Mouse (Mus musculus): Measurements from ENCODE around the gene Fat3. TPM values are rescaled to one million over a fixed set of nuclear protein-coding genes. Genes with fewer than 3 reads are reported as not detected.

Fat3 gene
- total RNA-seq, 2 experiments from 2014 or later: not detected

- ATAC-seq (replicated peaks; ENCODE audit: poor library complexity, severe bottlenecking): no peak
Measured at GRCm38 (mm10) chr9:16270056-16270767, 230.9 kb downstream of the Fat3 start.

DNA sequence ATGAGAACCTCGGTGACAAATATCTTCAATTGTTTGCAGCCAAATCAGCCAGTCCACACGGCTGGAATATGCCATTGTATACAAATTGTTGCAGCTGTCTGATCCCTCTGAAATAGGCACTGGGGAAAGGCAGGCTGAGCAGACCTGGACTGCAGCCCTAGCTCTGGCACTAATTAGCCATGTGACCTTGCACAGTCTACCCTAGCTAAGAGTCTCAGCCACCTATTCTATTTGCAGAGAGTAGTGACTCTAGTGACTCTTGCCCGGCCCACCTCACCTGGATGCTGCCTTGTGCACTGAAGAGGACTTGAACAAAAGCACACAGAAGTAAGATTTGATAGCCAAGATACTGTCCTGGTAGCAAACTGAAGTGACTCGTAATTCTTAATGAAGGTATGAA, 235.6 kb downstream of the Fat3 start:
- no peak for ATAC-seq (replicated peaks; ENCODE audit: poor library complexity, severe bottlenecking)

- no peak for ATAC-seq (replicated peaks; ENCODE audit: poor library complexity, severe bottlenecking)
Measured at GRCm38 (mm10) chr9:16257241-16257840, 243.7 kb downstream of the Fat3 start.

- no peak for ATAC-seq (replicated peaks; ENCODE audit: poor library complexity, severe bottlenecking)
Measured at GRCm38 (mm10) chr9:16256577-16257207, 244.4 kb downstream of the Fat3 start.

DNA sequence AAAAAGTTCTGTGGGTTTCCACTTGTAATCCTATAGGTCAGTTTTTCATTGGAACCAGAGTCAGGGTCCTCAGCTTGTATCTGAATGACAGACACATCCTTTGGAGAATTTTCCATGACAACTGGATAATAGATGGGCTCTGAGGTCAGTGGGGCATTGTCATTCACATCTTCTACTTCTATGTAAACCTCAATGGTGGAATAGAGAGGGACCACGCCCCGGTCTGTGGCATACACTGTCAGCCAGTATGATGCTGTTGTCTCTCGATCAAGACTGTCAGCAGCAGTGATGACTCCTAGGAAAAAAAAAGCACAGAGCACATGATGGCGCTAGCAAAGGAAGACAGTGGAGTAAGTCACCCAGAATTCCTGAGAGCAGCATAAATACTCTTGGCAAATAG, 254.3 kb downstream of the Fat3 start:
- ATAC-seq (replicated peaks; ENCODE audit: poor library complexity, severe bottlenecking): no peak

GRCm38 (mm10) chr9:16231575-16231974, 269.5 kb downstream of the Fat3 start:
- no peak for ATAC-seq (replicated peaks; ENCODE audit: poor library complexity, severe bottlenecking)

DNA sequence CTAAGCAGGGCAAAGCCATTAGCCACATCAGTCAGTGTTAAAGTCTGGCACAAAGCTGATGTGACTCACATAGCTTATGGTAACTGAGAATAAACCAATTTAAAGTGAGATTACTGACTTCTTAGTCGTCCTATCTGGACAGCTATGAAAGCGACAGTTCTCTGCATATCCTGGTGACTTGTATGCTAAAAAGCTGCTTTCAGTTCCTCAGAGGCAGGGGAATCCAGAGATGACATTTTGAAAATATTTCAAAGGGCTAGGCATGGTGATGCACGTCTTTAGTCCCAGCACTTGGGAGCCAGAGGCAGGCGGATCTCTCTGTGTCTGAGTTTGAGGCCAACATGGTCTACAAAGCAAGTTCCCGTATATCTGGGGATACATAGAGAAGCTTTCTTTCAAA, 272.2 kb downstream of the Fat3 start:
- no peak for ATAC-seq (replicated peaks; ENCODE audit: poor library complexity, severe bottlenecking)

DNA sequence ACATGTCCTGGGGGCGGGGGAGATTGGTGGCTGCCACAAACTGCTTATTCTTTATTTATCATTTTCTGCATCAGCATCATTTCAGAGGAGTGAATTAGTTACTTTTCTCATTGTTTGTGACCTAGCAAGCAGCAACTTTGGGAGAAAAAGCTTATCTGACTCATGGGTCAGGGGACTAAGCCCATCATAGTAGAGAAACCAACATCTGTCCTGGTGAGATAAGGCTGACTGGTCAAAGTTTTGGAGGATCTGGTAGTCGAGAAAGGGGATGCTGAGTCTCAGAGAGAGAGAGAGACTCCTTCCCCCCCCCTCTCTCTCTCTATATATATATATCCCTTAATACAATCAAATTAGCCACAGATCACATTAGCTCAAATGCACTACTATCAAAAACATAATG, 273.7 kb downstream of the Fat3 start:
- no peak for ATAC-seq (replicated peaks; ENCODE audit: poor library complexity, severe bottlenecking)

DNA sequence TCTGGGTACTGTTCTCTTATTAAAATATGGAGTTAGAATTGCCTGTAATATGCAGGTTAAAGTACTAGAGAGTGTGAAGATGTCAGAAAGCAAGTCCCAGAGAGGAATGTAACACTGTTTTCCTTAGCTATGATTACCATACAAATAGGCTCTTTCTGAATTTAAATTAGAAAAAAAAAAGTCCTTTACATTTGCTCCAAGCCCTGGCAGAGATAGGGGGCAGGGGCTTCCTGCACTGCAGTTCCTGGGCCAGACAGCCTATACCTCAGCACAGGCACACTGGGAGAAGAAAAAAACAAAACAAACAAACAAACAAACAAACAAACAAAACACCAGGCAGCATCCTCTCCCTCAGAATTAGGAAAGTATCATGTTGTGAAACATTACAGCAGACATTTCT, 274.5 kb downstream of the Fat3 start:
- no peak for ATAC-seq (replicated peaks; ENCODE audit: poor library complexity, severe bottlenecking)

- no peak for ATAC-seq (replicated peaks; ENCODE audit: poor library complexity, severe bottlenecking)
Measured at GRCm38 (mm10) chr9:16221885-16222284, 279.2 kb downstream of the Fat3 start.

GRCm38 (mm10) chr9:16216235-16216634, 284.9 kb downstream of the Fat3 start:
- peak; percentile 87 for ATAC-seq (replicated peaks; ENCODE audit: poor library complexity, severe bottlenecking)

DNA sequence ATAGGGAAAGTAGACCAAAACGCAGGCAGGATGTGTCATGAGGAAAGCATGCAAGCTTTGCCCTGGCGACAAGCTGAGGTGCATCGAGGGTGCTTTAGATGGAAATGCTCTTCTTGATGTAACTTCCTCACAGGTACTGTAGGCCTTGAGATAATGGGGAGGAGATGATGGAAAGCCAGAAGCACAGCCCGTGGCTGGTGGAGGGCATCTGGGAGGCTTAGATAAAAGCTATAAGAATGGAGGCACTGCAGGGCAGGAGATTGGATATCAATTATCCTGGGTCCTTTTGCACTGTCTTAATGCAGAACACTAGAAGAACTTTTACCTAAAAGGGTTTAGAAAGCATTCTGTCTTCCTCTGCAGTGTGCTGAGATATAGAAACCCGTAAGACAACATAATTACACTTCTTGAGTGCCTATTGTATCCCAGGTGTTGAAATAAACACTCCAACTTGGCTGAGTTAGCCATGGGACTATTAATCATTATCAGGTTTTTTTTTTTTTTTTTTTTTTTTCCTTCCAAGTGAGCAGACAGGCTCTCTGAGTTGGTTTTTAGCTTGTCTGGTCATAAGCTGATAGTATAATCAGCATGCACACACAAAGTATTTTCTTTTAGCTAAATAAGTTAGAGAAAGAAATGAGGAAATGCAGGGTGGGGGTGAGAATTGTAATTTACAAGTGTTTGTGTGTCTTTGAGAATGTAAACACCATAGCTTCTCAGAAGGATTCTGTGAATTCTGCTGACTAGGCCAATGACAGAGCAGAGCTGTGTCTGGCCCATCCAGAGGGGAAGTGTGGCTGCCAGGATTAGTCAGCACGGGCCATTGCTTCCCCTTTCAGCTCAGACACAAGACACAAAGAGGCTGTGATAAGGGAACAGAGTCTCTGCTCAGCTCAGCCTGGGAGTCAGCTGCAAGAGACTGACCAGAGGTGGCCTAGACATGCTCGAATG, 286.1 kb downstream of the Fat3 start:
- peak; percentile 95 for ATAC-seq (replicated peaks; ENCODE audit: poor library complexity, severe bottlenecking)

DNA sequence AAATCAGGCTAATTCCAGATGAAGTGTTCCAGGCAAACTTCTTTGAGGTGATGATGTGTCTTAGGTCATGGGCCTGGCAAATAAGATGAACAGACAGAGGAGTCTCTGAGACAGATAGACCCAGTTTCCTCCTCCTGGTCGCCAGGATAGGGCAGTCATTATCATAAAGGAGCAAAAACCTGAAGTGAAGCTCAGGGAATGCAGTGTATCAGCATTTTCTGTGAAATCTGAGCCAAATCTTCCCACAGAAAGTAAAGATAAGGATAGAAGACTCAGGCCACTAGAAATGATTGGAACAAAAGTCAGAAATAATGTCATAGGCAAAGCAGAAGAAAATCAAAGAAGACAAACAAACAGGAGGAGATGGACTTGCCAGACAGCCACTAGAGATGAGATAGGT, 287.8 kb downstream of the Fat3 start:
- no peak for ATAC-seq (replicated peaks; ENCODE audit: poor library complexity, severe bottlenecking)

- no peak for ATAC-seq (replicated peaks; ENCODE audit: poor library complexity, severe bottlenecking)
Measured at GRCm38 (mm10) chr9:16212628-16213027, 288.5 kb downstream of the Fat3 start.

DNA sequence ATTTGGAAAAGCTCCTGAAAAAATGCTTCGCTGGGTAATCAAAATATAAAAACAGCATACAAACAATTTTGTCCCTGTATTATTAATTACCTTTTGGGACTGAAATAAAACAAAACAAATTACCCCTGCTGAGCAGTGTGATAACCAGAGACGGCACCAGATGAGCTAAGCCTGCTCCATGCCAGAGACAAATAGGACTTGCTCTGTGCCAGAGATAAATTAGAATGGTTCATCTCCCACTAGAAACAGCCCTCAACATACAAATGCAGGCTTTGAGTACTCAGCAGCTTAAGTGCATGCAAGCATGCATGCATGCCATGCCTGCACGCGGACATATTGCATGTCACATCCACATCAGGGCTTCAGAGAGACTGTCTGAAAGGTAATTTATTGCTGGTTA, 288.9 kb downstream of the Fat3 start:
- ATAC-seq (replicated peaks; ENCODE audit: poor library complexity, severe bottlenecking): no peak

DNA sequence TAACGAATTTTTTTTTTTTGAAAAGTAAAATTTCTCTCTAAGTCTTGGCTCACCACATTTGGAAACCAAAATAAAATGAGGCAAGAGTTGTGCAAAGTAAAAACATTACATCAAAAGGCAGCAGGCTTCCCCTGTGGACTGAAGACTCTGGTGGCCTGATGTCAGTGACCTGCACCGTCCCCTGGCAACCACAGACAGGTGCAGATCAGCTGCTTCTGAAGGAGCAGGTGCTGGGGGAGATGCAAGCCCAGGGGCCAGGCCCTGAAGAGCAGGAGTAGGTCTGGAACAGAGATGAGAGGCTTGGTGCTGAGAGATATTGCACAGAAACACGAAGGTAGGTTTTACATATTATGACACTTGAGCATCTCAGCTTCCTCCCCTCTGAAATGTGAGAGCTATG, 289.6 kb downstream of the Fat3 start:
- no peak for ATAC-seq (replicated peaks; ENCODE audit: poor library complexity, severe bottlenecking)

- ATAC-seq (replicated peaks; ENCODE audit: poor library complexity, severe bottlenecking): no peak
Measured at GRCm38 (mm10) chr9:16202296-16202695, 298.8 kb downstream of the Fat3 start.

GRCm38 (mm10) chr9:16200948-16201347, 300.1 kb downstream of the Fat3 start:
- ATAC-seq (replicated peaks; ENCODE audit: poor library complexity, severe bottlenecking): no peak

- no peak for ATAC-seq (replicated peaks; ENCODE audit: poor library complexity, severe bottlenecking)
Measured at GRCm38 (mm10) chr9:16186461-16186860, 314.6 kb downstream of the Fat3 start.

GRCm38 (mm10) chr9:16169238-16169637, 331.8 kb downstream of the Fat3 start:
- ATAC-seq (replicated peaks; ENCODE audit: poor library complexity, severe bottlenecking): no peak

- ATAC-seq (replicated peaks; ENCODE audit: poor library complexity, severe bottlenecking): no peak
Measured at GRCm38 (mm10) chr9:16168051-16168450, 333.0 kb downstream of the Fat3 start.

All from granulocyte monocyte progenitor cell, adult 5-6 weeks (primary cell).